ENCODE assay signal across 10 mouse cellular contexts in genomic region chrX:73451949-73452348, GRCm38 (mm10). TPM values are rescaled to one million over a fixed set of nuclear protein-coding genes. Genes with fewer than 3 reads are reported as not detected.
A peak's percentile ranks its signal among the peaks of the same experiment; 100 is the strongest.
DNase-seq lines count a peak whose midpoint lies in the region; ATAC-seq and TF ChIP-seq lines count a peak whose summit lies in the region.
"Had no signal": no experiment of that assay in that cellular context is flagged by ENCODE, and none has a peak within 500 bp of the region (broad histone marks: within the 10 kb centered on the region; RNA-seq: fewer than 3 reads in every experiment).

No protein-coding gene starts in this region.

- TF ChIP-seq EP300 in heart, postnatal 0 days (IDR thresholded peaks at IDR 0.05; ENCODE audit: low read depth), result no peak

- ATAC-seq in liver, embryonic 11.5 days (replicated peaks; ENCODE audit: low FRiP score), result no peak
- no peak for ATAC-seq in heart, postnatal 0 days (ENCODE audit: insufficient read depth, low read depth)

- no peak overlapping the region for H3K9ac ChIP-seq in liver, embryonic 11.5 days (ENCODE audit: low read depth, low read length)
- H3K9ac ChIP-seq in heart, postnatal 0 days (replicated peaks; ENCODE audit: low read depth, low read length), result no peak overlapping the region
- H3K9ac ChIP-seq: embryonic facial prominence, embryonic 15.5 days; limb, embryonic 15.5 days had no signal

- no peaks in the 10 kb centered on the region; the same call in 1 of the 2 replicates for H3K36me3 ChIP-seq in liver, embryonic 11.5 days (ENCODE audit: control insufficient read depth, insufficient read depth, low read length)
- H3K36me3 ChIP-seq in heart, postnatal 0 days (replicated peaks; ENCODE audit: control insufficient read depth, insufficient read depth, low read length), result no peaks in the 10 kb centered on the region
- H3K36me3 ChIP-seq: embryonic facial prominence, embryonic 15.5 days had no signal

- no peaks in the 10 kb centered on the region for H3K27me3 ChIP-seq in liver, embryonic 11.5 days (replicated peaks; ENCODE audit: control insufficient read depth, insufficient read depth, low read length)
- no peaks in the 10 kb centered on the region for H3K27me3 ChIP-seq in heart, postnatal 0 days (ENCODE audit: control insufficient read depth, insufficient read depth, low read length)
- H3K27me3 ChIP-seq: embryonic facial prominence, embryonic 15.5 days had no signal

- no peak overlapping the region for H3K4me3 ChIP-seq in liver, embryonic 11.5 days (ENCODE audit: low read depth, low read length)
- H3K4me3 ChIP-seq in heart, postnatal 0 days (ENCODE audit: low read depth, low read length), result no peak overlapping the region
- H3K4me3 ChIP-seq: embryonic facial prominence, embryonic 15.5 days; limb, embryonic 15.5 days had no signal

- intact Hi-C loops in left cerebral cortex, postnatal 4 days (cut with DNase I), result no loop called here

- no peaks in the 10 kb centered on the region for H3K4me1 ChIP-seq in liver, embryonic 11.5 days (replicated peaks; ENCODE audit: control insufficient read depth, insufficient read depth, low read length)
- no peaks in the 10 kb centered on the region for H3K4me1 ChIP-seq in heart, postnatal 0 days (ENCODE audit: control insufficient read depth, insufficient read depth)
- H3K4me1 ChIP-seq: embryonic facial prominence, embryonic 15.5 days; limb, embryonic 15.5 days had no signal

- peak; percentile 61 for TF ChIP-seq CTCF in heart, postnatal 0 days (IDR thresholded peaks at IDR 0.05; ENCODE audit: low read depth)

- no peak overlapping the region for H3K4me2 ChIP-seq in liver, embryonic 11.5 days
- no peak overlapping the region for H3K4me2 ChIP-seq in heart, postnatal 0 days (ENCODE audit: low read depth, low read length)
- H3K4me2 ChIP-seq: embryonic facial prominence, embryonic 15.5 days; limb, embryonic 15.5 days had no signal

- DNase-seq in liver (peak; percentile 67), R1 (ENCODE audit: low read depth, low spot score) (peak; percentile 55)
- no peak for DNase-seq in liver, embryonic 11.5 days (ENCODE audit: low spot score)
- DNase-seq in cerebellum, postnatal 4 days (ENCODE audit: low spot score in 2 of 2), result peak; percentile 38 to 73
- DNase-seq in heart, postnatal 0 days (ENCODE audit: low spot score), result no peak
- peak; percentile 79 for DNase-seq in left cerebral cortex, postnatal 4 days
- DNase-seq in retina, adult 2 months (ENCODE audit: low read depth, low spot score), result peak; percentile 13
- peak; percentile 60 for DNase-seq in urinary bladder, postnatal 25 days (ENCODE audit: low spot score)

- 31% methylated on average over 2 of the region's 2 CpGs for WGBS in liver, embryonic 11.5 days
- 5% methylated on average over 2 of the region's 2 CpGs for WGBS in heart, postnatal 0 days

- H3K27ac ChIP-seq in liver, embryonic 11.5 days (ENCODE audit: low read depth, low read length), result no peak overlapping the region
- no peak overlapping the region for H3K27ac ChIP-seq in heart, postnatal 0 days (ENCODE audit: low read depth)
- H3K27ac ChIP-seq: embryonic facial prominence, embryonic 15.5 days; limb, embryonic 15.5 days had no signal

- H3K9me3 ChIP-seq in liver, embryonic 11.5 days (ENCODE audit: control insufficient read depth, low read length), result no peaks in the 10 kb centered on the region
- H3K9me3 ChIP-seq in heart, postnatal 0 days (replicated peaks; ENCODE audit: control insufficient read depth, low read length), result no peaks in the 10 kb centered on the region
- H3K9me3 ChIP-seq: embryonic facial prominence, embryonic 15.5 days; limb, embryonic 15.5 days had no signal

RNA-seq across cellular contexts. Expression of gene Haus7, which starts 6.9 kb away (rescaled TPM):
- polyA plus RNA-seq in liver, embryonic 11.5 days (2014; fragmentation: Nextera tagmentation; extraction: Ambion mirVana), result 66.2 and 67.8 TPM in 2 replicates
- 15.6 and 23.2 TPM in 2 replicates for total RNA-seq in heart, postnatal 0 days (2014; rRNA removed; ENCODE audit: low replicate concordance)
- polyA plus RNA-seq in heart, postnatal 0 days (2015; fragmentation: Nextera tagmentation; extraction: Ambion mirVana), result 33.3 and 34.7 TPM in 2 replicates
- total RNA-seq in left cerebral cortex, postnatal 4 days (2021), result 10 to 100 TPM; 27.8 to 28.0 TPM

RNA-seq across cellular contexts. Expression of gene Trex2, which starts 16.8 kb away (rescaled TPM):
- not detected in 2 replicates for polyA plus RNA-seq in liver, embryonic 11.5 days (2014; fragmentation: Nextera tagmentation; extraction: Ambion mirVana)
- not detected in 2 replicates for total RNA-seq in heart, postnatal 0 days (2014; rRNA removed; ENCODE audit: low replicate concordance)
- not detected in 2 replicates for polyA plus RNA-seq in heart, postnatal 0 days (2015; fragmentation: Nextera tagmentation; extraction: Ambion mirVana)
- not detected for total RNA-seq in left cerebral cortex, postnatal 4 days (2021)

RNA-seq across cellular contexts. Expression of gene Bgn, which starts 31.5 kb away (rescaled TPM):
- polyA plus RNA-seq in liver, embryonic 11.5 days (2014; fragmentation: Nextera tagmentation; extraction: Ambion mirVana), result 21.5 and 22.9 TPM in 2 replicates
- total RNA-seq in heart, postnatal 0 days (2014; rRNA removed; ENCODE audit: low replicate concordance), result 198 and 304 TPM in 2 replicates
- polyA plus RNA-seq in heart, postnatal 0 days (2015; fragmentation: Nextera tagmentation; extraction: Ambion mirVana), result 61.6 and 64.1 TPM in 2 replicates
- 10 to 100 TPM; 49.5 to 51.5 TPM for total RNA-seq in left cerebral cortex, postnatal 4 days (2021)

RNA-seq across cellular contexts. Expression of gene Zfp92, which starts 41.1 kb away (rescaled TPM):
- 0.06 TPM in 1 of 2 replicates, not detected in the other for polyA plus RNA-seq in liver, embryonic 11.5 days (2014; fragmentation: Nextera tagmentation; extraction: Ambion mirVana)
- 0.76 TPM in 1 of 2 replicates, not detected in the other for total RNA-seq in heart, postnatal 0 days (2014; rRNA removed; ENCODE audit: low replicate concordance)
- not detected in 2 replicates for polyA plus RNA-seq in heart, postnatal 0 days (2015; fragmentation: Nextera tagmentation; extraction: Ambion mirVana)
- total RNA-seq in left cerebral cortex, postnatal 4 days (2021), result 1 to 10 TPM; 2.7 to 3.7 TPM

RNA-seq across cellular contexts. Expression of gene Atp2b3, which starts 50.9 kb away (rescaled TPM):
- 0.09 and 0.10 TPM in 2 replicates for polyA plus RNA-seq in liver, embryonic 11.5 days (2014; fragmentation: Nextera tagmentation; extraction: Ambion mirVana)
- total RNA-seq in heart, postnatal 0 days (2014; rRNA removed; ENCODE audit: low replicate concordance), result 0.53 and 1.1 TPM in 2 replicates
- polyA plus RNA-seq in heart, postnatal 0 days (2015; fragmentation: Nextera tagmentation; extraction: Ambion mirVana), result 0.14 and 0.20 TPM in 2 replicates
- total RNA-seq in left cerebral cortex, postnatal 4 days (2021), result 10 to 100 TPM; 31.9 to 39.1 TPM

Comparison
In these comparisons a context has a peak if more than half of its experiments do, and no peak if none do; other contexts are left out.
1. DNase-seq: peak in liver (single experiment), R1 (single experiment), cerebellum, postnatal 4 days (2 of 2), left cerebral cortex, postnatal 4 days (single experiment), retina, adult 2 months (single experiment) and urinary bladder, postnatal 25 days (single experiment); none in liver, embryonic 11.5 days (single experiment) and heart, postnatal 0 days (single experiment).